Mouse (Mus musculus): Measurements from ENCODE around the gene Rpl28.
"Not testable (repeated sequence)": the region's sequence is repeated elsewhere in the genome, so short reads cannot be mapped to it uniquely, and the experiment has no call there.

Gene Rpl28

GRCm38 (mm10) chr7:4783667-4784268 is 8.9 kb upstream of the Rpl28 start:
- DNase-seq (ENCODE audit: low spot score), result no peak

- peak; percentile 46 for DNase-seq (ENCODE audit: low spot score)
Observed at GRCm38 (mm10) chr7:4788499-4789435, 3.9 kb upstream of the Rpl28 start.

- peak; percentile 48 for DNase-seq (ENCODE audit: low spot score)
Observed at GRCm38 (mm10) chr7:4789436-4789935, 3.2 kb upstream of the Rpl28 start, which contains the start of gene Tmem238. Gene Tmem238, minus strand, starts transcription at chr7:4789656.

GRCm38 (mm10) chr7:4793248-4793647 is 574 bp downstream of the Rpl28 start:
- DNase-seq (ENCODE audit: low spot score), result not testable (repeated sequence)

- DNase-seq (ENCODE audit: low spot score), result no peak
Observed at GRCm38 (mm10) chr7:4793674-4794073, 1.0 kb downstream of the Rpl28 start.

- no peak for DNase-seq (ENCODE audit: low spot score)
Observed at GRCm38 (mm10) chr7:4794631-4795168, 2.0 kb downstream of the Rpl28 start.

GRCm38 (mm10) chr7:4795767-4796433 is 3.2 kb downstream of the Rpl28 start:
- no peak for DNase-seq (ENCODE audit: low spot score)

DNA sequence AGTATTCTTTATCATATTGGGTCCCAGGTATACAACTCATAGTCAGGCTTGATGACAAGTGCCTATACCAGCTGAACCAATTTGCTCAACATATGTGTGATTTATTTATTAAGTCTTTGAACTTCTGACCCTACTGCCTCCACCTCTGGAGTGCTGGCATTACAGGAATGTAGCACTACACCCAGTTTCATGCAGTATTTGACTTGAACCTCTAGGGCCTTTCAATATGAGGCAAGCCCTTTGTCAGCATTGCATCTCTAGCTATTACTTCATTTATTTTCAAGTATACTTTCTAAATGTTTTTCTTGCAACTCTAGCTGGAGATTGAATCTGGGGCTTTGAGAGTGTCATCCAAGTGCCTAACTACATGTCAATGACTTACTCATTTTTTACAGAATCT is 9.6 kb downstream of the Rpl28 start:
- no peak for DNase-seq (ENCODE audit: low spot score)

GRCm38 (mm10) chr7:4806716-4807115 is 14.0 kb downstream of the Rpl28 start:
- no peak for DNase-seq (ENCODE audit: low spot score)

- not testable (repeated sequence) for DNase-seq (ENCODE audit: low spot score)
Observed at GRCm38 (mm10) chr7:4811131-4811530, 18.5 kb downstream of the Rpl28 start.

DNA sequence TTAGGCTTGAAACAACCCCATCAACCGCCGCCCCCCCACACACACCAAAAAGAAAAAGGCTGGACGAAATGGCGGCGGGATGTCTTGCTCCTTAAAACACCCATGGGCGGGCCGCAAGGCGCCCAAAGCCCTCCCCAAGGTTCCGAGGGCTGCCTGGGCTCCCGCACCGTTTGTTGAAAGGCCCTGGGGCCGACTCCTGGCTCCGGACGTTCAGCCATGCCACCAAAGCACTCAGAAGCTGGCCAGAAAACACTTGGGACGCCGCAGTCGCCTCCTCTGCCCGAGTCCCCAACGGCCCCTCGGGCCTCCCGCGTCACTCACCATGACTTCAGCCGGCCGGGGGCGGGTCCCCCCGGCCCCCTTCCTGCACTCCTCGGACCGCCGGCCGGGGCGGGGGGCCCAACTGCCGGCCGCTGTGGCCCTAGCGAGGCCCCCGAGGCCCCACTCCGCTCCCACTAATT is 19.2 kb downstream of the Rpl28 start:
- DNase-seq (ENCODE audit: low spot score), result no peak

DNA sequence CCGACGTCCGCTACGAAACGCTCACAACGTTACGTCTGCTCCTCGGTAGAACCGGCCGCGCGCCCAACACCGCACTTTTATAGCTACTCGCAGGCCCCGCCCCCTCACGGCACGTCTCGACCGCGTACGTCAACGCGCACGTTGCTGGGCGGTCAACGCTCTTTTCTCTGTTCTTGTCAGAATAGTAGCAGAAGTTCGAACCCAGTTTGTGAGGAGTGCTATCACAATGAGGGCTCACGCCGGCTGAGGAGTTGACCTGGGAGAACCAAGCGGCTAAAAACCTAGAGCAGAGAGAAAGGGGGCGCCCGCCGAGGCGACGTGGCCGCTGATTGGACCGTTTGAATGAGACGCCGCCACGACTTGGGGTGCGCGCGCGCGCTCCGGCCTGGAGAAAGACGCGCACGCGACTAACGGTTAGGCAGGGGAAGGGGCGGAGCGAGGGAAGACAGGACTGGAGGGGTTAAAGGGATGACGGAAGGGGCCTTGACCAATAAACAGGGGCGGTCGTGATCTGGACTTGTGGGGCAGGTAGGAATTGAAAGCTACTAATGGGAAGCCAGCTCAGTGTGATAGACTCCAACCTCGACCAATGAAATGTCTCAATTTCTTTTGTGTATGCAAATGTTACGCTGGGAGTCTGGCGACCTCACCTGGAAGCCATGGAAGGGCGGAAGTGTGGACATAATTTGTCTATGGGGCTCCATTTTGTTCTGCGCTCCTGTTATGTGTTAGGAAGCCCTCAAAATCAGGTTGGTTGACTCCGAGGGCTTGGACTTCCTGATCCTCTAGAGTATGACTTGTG is 19.8 kb downstream of the Rpl28 start, which contains the start of gene Ube2s:
Ube2s (minus strand) TSS at position 288 of the 802 bp plus-strand sequence.
- peak; percentile 98 for DNase-seq (ENCODE audit: low spot score)

DNA sequence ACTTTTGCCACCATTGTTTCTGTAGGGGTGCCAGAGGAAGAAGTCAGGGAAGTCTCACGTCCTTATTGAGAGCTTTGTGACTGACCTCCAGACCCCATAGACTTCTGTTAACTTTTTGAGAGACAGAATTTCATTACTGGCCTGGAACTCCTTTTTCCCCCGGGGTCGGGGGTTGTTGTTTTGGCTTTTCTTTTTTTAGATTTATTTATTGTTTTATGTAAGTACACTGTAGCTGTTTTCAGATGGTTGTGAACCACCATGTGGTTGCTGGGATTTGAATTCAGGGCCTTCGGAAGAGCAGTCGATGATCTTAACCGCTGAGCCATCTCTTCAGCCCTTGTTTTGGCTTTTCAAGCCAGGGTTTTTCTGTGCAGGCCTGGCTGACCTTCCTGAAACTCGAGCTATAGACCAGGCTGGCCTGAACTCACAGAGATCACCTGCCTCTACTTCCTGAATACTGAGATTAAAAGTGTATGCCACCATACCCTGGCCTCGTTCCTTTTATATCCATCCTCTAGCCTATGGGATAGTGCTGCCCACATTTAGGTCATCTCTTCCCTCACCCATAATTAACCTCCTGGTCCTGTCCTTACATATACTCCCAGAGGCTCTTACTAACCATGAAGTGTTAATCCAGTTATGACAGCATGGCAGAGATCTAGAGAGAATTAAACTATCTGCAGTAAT is 20.6 kb downstream of the Rpl28 start:
- DNase-seq (ENCODE audit: low spot score), result no peak

DNA sequence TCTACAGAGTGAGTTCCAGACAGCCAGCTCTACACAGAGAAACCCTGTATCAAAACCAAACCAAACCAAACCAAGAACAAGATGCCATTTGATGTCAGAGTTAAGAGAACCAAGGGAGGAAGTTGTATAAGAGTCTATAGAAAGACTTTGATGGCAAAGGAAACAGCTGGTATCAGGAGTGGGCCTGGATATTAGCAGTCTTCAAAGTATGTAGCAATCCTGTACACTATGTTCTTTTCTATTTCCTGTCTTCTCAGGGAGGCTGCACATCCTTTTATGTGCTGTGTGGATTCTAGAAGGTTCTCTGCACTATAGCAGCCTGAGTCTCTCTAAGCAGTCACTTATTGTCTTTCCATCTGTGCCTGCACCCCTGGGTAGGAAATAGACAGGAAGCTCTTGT is 23.9 kb downstream of the Rpl28 start:
- no peak for DNase-seq (ENCODE audit: low spot score)

- not testable (repeated sequence) for DNase-seq (ENCODE audit: low spot score)
Observed at GRCm38 (mm10) chr7:4820925-4821324, 28.3 kb downstream of the Rpl28 start.

GRCm38 (mm10) chr7:4821690-4822089 is 29.0 kb downstream of the Rpl28 start:
- DNase-seq (ENCODE audit: low spot score), result no peak

- DNase-seq (ENCODE audit: low spot score), result no peak
Observed at GRCm38 (mm10) chr7:4822162-4822907, 29.7 kb downstream of the Rpl28 start.

DNA sequence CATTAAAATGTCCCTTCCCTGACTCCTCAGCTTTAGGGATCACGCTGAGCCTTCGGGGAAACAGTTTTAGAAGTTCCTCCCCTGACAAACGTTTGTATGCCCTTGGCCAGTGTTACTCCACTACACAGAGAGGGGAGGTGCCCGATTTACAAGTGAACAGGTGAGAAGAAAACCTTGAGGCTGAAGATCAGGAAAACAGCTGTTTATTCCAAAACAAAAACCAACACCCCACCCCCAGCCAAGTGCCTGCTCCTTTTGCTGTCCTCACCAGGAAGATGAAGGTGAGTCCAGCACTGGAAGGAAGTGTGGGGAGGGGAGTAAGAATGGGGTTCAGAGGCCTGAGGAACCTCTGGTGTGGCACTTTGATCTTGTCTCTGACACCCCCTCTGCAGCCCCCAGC is 32.7 kb downstream of the Rpl28 start:
- no peak for DNase-seq (ENCODE audit: low spot score)

DNA sequence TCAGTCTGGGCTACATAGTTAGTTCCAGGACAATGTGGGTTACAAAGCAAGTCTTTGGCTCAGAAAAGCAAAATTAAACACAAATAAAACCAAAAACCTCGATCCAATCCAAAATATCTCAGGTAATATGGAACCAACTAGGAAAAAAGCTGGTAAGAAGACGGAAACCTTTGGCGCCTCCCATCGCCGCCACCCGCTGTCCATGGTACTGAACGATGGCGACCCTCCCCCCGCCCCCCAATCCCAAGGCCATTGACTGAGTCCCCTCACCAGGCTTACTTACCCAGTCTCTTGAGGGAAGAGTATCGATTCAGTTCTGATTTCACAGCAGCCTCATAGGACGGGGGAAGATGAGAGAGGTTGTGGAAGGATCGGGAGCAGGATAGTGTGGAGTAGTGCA is 37.8 kb downstream of the Rpl28 start:
- DNase-seq (ENCODE audit: low spot score), result no peak
